In the genomic region with DNA sequence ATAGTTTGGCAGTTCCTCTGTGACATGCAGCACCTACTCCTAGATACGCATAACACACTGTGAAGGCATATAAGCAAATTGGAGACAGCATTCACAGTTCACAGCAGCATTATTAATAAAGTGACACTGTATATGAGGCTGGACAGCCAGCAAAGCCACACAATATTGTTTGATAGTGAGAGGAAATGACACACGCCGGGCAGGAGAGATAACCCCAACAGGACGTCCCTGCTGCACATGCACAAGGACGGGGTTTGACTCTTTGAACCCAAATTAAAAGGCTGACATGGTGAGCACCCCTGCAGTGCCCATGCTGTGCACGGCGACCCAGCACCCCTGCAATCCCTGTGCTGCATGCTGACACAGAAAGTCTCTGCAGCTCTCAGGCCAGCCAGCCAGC, we compare ENCODE assay signal across 26 mouse cellular contexts. TPM values are rescaled to one million over a fixed set of nuclear protein-coding genes. Genes with fewer than 3 reads are reported as not detected.
A peak's percentile ranks its signal among the peaks of the same experiment; 100 is the strongest.
DNase-seq lines count a peak whose midpoint lies in the region; ATAC-seq lines count a peak whose summit lies in the region.
"Had no signal": no experiment of that assay in that cellular context is flagged by ENCODE, and none has a peak within 500 bp of the region (broad histone marks: within the 10 kb centered on the region; RNA-seq: fewer than 3 reads in every experiment).

No protein-coding gene starts in this region.

- DNase-seq in heart, postnatal 14 days = no peak
- DNase-seq in liver, embryonic 13.5 days = no peak
- DNase-seq in ovary, postnatal 14 days (ENCODE audit: low spot score) = no peak
- no peak for DNase-seq in spleen, postnatal 4 days (ENCODE audit: low spot score in 2 of 2)
- DNase-seq in forebrain, embryonic 11.5 days (ENCODE audit: low spot score) = no peak
- DNase-seq: adrenal gland, postnatal 25 days; cerebellum, adult 8-10 months; cerebellum, postnatal 36 days; gastrocnemius, postnatal 36 days; heart, postnatal 4 days; kidney, adult 9 months; kidney, postnatal 14 days; midbrain, embryonic 14.5 days; thymus, adult 2 months; thymus, postnatal 4 days had no signal

- intact Hi-C loops in heart, postnatal 14 days (cut with DNase I) = no loop called here

- H3K4me2 ChIP-seq in heart, embryonic 12.5 days = peak overlapping the region; percentile 19; the same call in 1 of the 2 replicates
- peak overlapping the region; percentile 31 for H3K4me2 ChIP-seq in liver, embryonic 13.5 days
- no peak overlapping the region for H3K4me2 ChIP-seq in forebrain, embryonic 11.5 days (ENCODE audit: low read depth, low read length, severe bottlenecking)
- H3K4me2 ChIP-seq: forebrain, embryonic 13.5 days; heart, embryonic 15.5 days; neural tube, embryonic 12.5 days had no signal

- no peak overlapping the region for H3K27ac ChIP-seq in heart, embryonic 12.5 days (ENCODE audit: poor library complexity, severe bottlenecking)
- H3K27ac ChIP-seq in liver, embryonic 13.5 days = peak overlapping the region; percentile 30; the same call in 1 of the 2 replicates
- H3K27ac ChIP-seq in forebrain, embryonic 11.5 days (ENCODE audit: low read depth, low read length) = no peak overlapping the region
- H3K27ac ChIP-seq: embryonic facial prominence, embryonic 10.5 days; forebrain, embryonic 13.5 days; heart, embryonic 15.5 days; hindbrain, postnatal 0 days; layer of hippocampus, adult 2 months; limb, embryonic 10.5 days; neural tube, embryonic 12.5 days had no signal

- H3K9ac ChIP-seq in heart, embryonic 12.5 days = 0 out of 2 replicates have a peak overlapping the region, but pooled peaks have one; percentile 30
- H3K9ac ChIP-seq in liver, embryonic 13.5 days = peak overlapping the region; percentile 7; the same call in 1 of the 2 replicates
- no peak overlapping the region for H3K9ac ChIP-seq in forebrain, embryonic 11.5 days (ENCODE audit: low read length)
- H3K9ac ChIP-seq: forebrain, embryonic 13.5 days; heart, embryonic 15.5 days; neural tube, embryonic 12.5 days had no signal

- 25% methylated on average over 7 of the region's 7 CpGs for WGBS in heart, embryonic 12.5 days
- WGBS in liver, embryonic 13.5 days (ENCODE audit: insufficient replicate concordance) = 9% methylated on average over 7 of the region's 7 CpGs
- WGBS in forebrain, embryonic 11.5 days = 47% methylated on average over 7 of the region's 7 CpGs

- H3K9me3 ChIP-seq in heart, embryonic 12.5 days (replicated peaks) = peaks cover 3% of the 10 kb centered on the region; the same call in 1 of the 2 replicates
- no peaks in the 10 kb centered on the region for H3K9me3 ChIP-seq in megakaryocyte, embryonic 14.5 days
- no peaks in the 10 kb centered on the region for H3K9me3 ChIP-seq in liver, embryonic 13.5 days (replicated peaks)
- H3K9me3 ChIP-seq in forebrain, embryonic 11.5 days (ENCODE audit: control insufficient read depth, low read length) = no peaks in the 10 kb centered on the region
- H3K9me3 ChIP-seq: forebrain, embryonic 13.5 days; heart, embryonic 15.5 days; limb, embryonic 10.5 days; neural tube, embryonic 12.5 days had no signal

- no peaks in the 10 kb centered on the region for H3K36me3 ChIP-seq in heart, embryonic 12.5 days
- H3K36me3 ChIP-seq in megakaryocyte, embryonic 14.5 days (replicated peaks; ENCODE audit: low read length) = peaks cover 19% of the 10 kb centered on the region
- no peaks in the 10 kb centered on the region for H3K36me3 ChIP-seq in liver, embryonic 13.5 days
- H3K36me3 ChIP-seq in forebrain, embryonic 11.5 days (ENCODE audit: control insufficient read depth, insufficient read depth, low read length) = no peaks in the 10 kb centered on the region
- H3K36me3 ChIP-seq: embryonic facial prominence, embryonic 10.5 days; heart, embryonic 15.5 days; limb, embryonic 10.5 days; neural tube, embryonic 12.5 days had no signal

- no peaks in the 10 kb centered on the region for H3K27me3 ChIP-seq in heart, embryonic 12.5 days (replicated peaks)
- H3K27me3 ChIP-seq in megakaryocyte, embryonic 14.5 days (replicated peaks) = no peaks in the 10 kb centered on the region
- H3K27me3 ChIP-seq in liver, embryonic 13.5 days = no peaks in the 10 kb centered on the region
- no peaks in the 10 kb centered on the region for H3K27me3 ChIP-seq in forebrain, embryonic 11.5 days (ENCODE audit: control insufficient read depth, insufficient read depth, low read length)
- H3K27me3 ChIP-seq: forebrain, embryonic 13.5 days; heart, embryonic 15.5 days; neural tube, embryonic 12.5 days had no signal

- ATAC-seq in heart, embryonic 12.5 days (ENCODE audit: insufficient number of reproducible peaks, low FRiP score) = no peak
- no peak for ATAC-seq in megakaryocyte, adult 5-6 weeks (ENCODE audit: poor library complexity, severe bottlenecking)
- 0 out of 2 replicates have a peak, but pooled peaks have one; percentile 10 for ATAC-seq in liver, embryonic 13.5 days (ENCODE audit: low read depth)
- no peak for ATAC-seq in forebrain, embryonic 11.5 days (replicated peaks; ENCODE audit: low FRiP score)
- ATAC-seq: forebrain, embryonic 13.5 days; hindbrain, postnatal 0 days; intestine, embryonic 16.5 days had no signal

- H3K4me3 ChIP-seq in heart, embryonic 12.5 days = no peak overlapping the region
- peak overlapping the region; percentile 85 for H3K4me3 ChIP-seq in megakaryocyte, embryonic 14.5 days (replicated peaks)
- no peak overlapping the region for H3K4me3 ChIP-seq in liver, embryonic 13.5 days (replicated peaks)
- H3K4me3 ChIP-seq in forebrain, embryonic 11.5 days (ENCODE audit: low read depth, low read length) = no peak overlapping the region
- H3K4me3 ChIP-seq: embryonic facial prominence, embryonic 10.5 days; forebrain, embryonic 13.5 days; heart, embryonic 15.5 days; layer of hippocampus, adult 2 months; limb, embryonic 10.5 days; neural tube, embryonic 12.5 days had no signal

- H3K4me1 ChIP-seq in heart, embryonic 12.5 days (replicated peaks) = peaks cover 38% of the 10 kb centered on the region
- peaks cover 96% of the 10 kb centered on the region for H3K4me1 ChIP-seq in megakaryocyte, embryonic 14.5 days
- H3K4me1 ChIP-seq in liver, embryonic 13.5 days (replicated peaks) = peaks cover 69% of the 10 kb centered on the region
- no peaks in the 10 kb centered on the region for H3K4me1 ChIP-seq in forebrain, embryonic 11.5 days (replicated peaks; ENCODE audit: control insufficient read depth, insufficient read depth, low read length)
- H3K4me1 ChIP-seq: neural tube, embryonic 12.5 days had no signal

RNA-seq across cellular contexts. Expression of a gene that starts 17.5 kb away (rescaled TPM):
- 26.2 and 29.2 TPM in 2 replicates for polyA plus RNA-seq in heart, embryonic 12.5 days (2016; fragmentation: Nextera tagmentation; extraction: Ambion mirVana)
- total RNA-seq in heart, postnatal 14 days (2021) = 10 to 100 TPM; 31.2 to 31.8 TPM
- polyA plus RNA-seq in megakaryocyte, embryonic 14.5 days (2012; ENCODE audit: insufficient read depth, low replicate concordance) = 0.38 and 3.2 TPM in 2 replicates
- total RNA-seq in megakaryocyte, adult 5-6 weeks (2015) = 14.0 and 14.4 TPM in 2 replicates
- 6.8 and 7.3 TPM in 2 replicates for total RNA-seq in megakaryocyte, adult 5-6 weeks (2017)
- polyA plus RNA-seq in liver, embryonic 13.5 days (2015; fragmentation: Nextera tagmentation; extraction: Ambion mirVana) = 8.0 and 9.9 TPM in 2 replicates
- polyA plus RNA-seq in forebrain, embryonic 11.5 days (2014; fragmentation: Nextera tagmentation; extraction: Ambion mirVana) = 36.1 and 39.7 TPM in 2 replicates
